Mouse (Mus musculus): Measurements from ENCODE around the gene Uncx. TPM values are rescaled to one million over a fixed set of nuclear protein-coding genes. Genes with fewer than 3 reads are reported as not detected.
A peak's percentile ranks its signal among the peaks of the same experiment; 100 is the strongest.

Gene Uncx
- polyA plus RNA-seq, 1 experiment from 2014 or later = 0.09 TPM

DNA sequence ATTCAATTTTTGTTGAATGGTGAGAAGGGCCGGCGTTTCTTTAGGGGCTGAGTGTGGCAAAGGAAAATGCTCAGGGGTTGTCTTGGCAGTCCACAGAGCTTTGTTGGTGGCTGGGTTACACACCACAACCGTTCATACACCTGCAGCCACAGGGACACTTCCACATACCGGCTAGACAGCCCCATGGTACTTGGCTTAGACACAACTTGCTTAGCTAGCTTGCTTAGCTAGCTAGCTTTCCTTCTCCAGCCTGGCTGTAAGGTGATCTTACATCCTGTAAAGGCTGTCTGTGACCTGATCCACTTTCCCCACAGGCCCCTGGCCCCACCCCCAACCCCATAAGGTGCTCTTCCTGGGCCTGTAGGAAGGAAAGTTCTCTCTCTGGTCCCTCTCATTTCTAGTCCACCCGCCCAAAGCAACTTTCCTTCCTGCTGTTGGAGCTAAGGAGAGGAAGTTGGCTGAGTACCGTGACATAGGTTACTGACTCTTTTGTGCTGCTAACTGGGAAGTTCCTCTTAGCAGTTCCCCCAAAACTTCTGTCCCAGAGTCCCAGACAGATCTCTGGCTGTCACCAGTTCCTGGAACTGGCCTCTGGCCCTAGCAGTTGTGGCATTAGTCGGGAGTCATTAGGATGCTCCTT, 12.3 kb downstream of the Uncx start:
- peaks cover 22% of the 10 kb centered on the region for H3K4me1 ChIP-seq
- H3K9me3 ChIP-seq = no peaks in the 10 kb centered on the region
- no peak overlapping the region for H3K4me3 ChIP-seq
- no peak for ATAC-seq (ENCODE audit: borderline replicate concordance, extremely low read depth, low FRiP score, low TSS enrichment)
- peaks cover 99% of the 10 kb centered on the region for H3K27me3 ChIP-seq
- no peak overlapping the region for H3K4me2 ChIP-seq
- WGBS = 6% methylated on average over 7 of the region's 7 CpGs
- no peaks in the 10 kb centered on the region for H3K36me3 ChIP-seq
- H3K9ac ChIP-seq = no peak overlapping the region
- H3K27ac ChIP-seq = no peak overlapping the region

DNA sequence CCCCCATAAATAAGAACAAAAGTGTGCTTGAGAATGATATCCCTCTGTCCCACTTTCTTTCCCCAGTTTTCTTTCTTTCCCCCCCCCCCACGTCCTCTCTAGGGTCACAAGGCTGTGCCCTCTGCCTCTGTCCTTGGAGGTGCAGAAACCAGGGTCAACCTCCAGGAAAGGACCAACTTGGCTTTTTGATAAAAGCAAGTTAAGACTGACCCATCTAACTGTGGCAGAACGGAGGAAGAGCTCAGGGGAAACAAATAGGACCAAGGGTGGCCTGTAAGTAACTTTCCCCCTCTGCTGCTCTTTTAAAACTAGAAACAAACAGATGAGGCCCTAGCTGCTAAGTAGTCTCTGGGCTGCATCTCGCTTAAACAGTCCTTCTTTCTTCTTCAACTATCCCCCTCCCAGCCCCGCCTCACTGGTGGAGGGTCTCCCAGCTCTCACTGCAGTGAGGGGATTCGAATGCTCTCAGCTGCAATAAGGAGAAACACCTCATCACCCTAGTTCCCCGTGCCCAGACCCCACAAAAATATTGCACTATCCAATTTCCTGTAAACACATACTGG, 12.9 kb downstream of the Uncx start:
- no peaks in the 10 kb centered on the region for H3K36me3 ChIP-seq

DNA sequence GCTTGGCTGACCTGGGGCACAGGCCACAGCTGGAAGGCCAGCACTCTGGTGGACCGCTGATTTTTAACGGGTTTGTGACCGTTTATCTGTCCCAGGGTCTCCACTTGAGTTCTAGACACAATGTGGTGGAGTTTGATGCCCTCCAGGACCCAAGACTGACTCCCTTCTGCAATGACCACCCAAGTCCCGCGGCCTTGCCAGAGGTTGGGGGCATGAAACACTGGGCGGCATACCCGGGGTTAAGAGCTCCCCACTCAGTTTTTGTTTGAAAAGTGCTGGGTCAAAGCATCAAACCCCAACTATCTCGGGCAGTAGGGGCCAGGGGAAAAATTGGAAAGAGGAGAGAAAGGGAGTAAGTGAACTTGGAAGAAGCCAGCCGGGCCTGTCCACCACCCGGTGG, 13.8 kb downstream of the Uncx start:
- Histone ChIP-seq H3K27me3 (peaks cover 99% of the 10 kb centered on the region), H3K4me3 (no peak overlapping the region), H3K27ac (no peak overlapping the region), H3K36me3 (no peaks in the 10 kb centered on the region), H3K9me3 (no peaks in the 10 kb centered on the region), H3K4me1 (peaks cover 22% of the 10 kb centered on the region), H3K9ac (no peak overlapping the region), H3K4me2 (no peak overlapping the region)
- WGBS = 10% methylated on average over 10 of the region's 10 CpGs
- ATAC-seq (ENCODE audit: borderline replicate concordance, extremely low read depth, low FRiP score, low TSS enrichment) = no peak

More for the DNA sequence above, 12.9 kb downstream of the Uncx start:
- WGBS = 8% methylated on average over 6 of the region's 6 CpGs
- Histone ChIP-seq H3K4me3 (no peak overlapping the region), H3K27me3 (peaks cover 99% of the 10 kb centered on the region), H3K27ac (no peak overlapping the region), H3K4me1 (peaks cover 22% of the 10 kb centered on the region), H3K4me2 (no peak overlapping the region), H3K9ac (no peak overlapping the region), H3K9me3 (no peaks in the 10 kb centered on the region)
- no peak for ATAC-seq (ENCODE audit: borderline replicate concordance, extremely low read depth, low FRiP score, low TSS enrichment)

DNA sequence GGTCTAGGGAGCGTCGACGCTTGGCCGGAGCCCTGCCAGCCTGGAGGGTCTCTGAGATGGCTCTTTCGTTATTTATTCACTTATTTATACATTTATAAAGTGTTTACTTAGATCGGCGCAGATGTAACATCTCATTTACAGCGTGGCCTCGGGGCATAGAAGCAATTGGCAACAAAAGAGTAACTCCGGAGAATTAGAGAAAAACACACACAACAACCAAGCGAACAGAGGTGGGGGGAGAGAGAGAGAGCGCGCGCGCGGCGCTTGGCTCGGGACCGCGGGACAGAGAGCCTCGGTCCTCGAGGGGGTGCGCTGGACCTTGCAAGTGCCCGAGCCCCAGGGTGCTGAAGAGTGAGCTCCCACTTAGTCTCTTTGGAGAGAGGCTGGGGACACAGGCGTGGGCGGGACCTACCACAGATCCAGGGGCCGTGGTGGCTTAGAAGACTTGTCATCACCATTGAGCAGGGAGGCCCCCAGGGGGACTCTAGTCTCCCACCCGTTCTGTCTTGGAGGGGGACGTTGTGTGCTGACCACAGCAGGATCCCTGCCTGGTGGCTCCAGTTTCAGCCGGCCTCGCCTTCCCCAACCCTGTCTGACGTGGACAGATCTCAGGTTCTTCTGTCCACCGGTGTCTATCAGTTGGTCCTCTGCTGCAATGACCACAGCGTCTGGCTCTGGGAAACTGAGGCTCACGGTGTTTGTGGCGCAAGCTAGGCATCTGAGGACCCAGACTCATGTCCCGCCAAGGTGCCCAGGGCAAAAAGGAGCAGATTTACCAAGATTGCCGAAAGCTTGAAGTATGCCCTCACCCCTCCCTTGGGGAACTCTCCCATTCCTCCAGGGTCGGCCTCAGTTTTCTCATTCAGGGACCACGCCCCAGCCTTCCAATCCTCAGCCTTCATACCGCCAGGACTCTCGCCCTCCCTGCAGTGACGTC, 14.5 kb downstream of the Uncx start:
- H3K4me3 ChIP-seq = peak overlapping the region; percentile 7; the same call in 1 of the 2 replicates

DNA sequence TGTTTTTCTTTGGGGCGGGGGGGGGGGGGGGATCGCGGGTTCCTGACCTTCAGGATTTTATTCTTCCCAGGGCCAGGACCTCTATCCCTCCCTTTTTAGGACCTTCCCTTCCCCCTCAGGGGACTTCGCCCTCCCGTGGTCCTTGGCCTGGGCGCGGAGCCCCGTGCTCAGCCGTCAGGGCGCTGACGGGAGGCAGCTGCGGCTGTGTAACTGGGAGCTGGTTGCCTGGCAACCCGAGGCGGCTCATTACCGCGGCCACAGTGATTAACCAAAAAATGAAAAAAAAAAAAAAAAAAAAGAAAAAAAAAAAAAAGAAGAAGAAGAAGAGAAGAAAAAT, 15.1 kb downstream of the Uncx start:
- peaks cover 98% of the 10 kb centered on the region for H3K27me3 ChIP-seq
- no peaks in the 10 kb centered on the region for H3K36me3 ChIP-seq
- H3K27ac ChIP-seq = no peak overlapping the region
- H3K4me3 ChIP-seq = peak overlapping the region; percentile 7; the same call in 1 of the 2 replicates
- H3K9me3 ChIP-seq = no peaks in the 10 kb centered on the region
- ATAC-seq (ENCODE audit: borderline replicate concordance, extremely low read depth, low FRiP score, low TSS enrichment) = peak; percentile 62; the same call in 1 of the 2 replicates
- WGBS = 0% methylated on average over 16 of the region's 16 CpGs
- H3K4me1 ChIP-seq = peaks cover 22% of the 10 kb centered on the region
- peak overlapping the region; percentile 40 for H3K4me2 ChIP-seq
- H3K9ac ChIP-seq = no peak overlapping the region

More for the DNA sequence above, 14.5 kb downstream of the Uncx start:
- Histone ChIP-seq H3K9ac (no peak overlapping the region), H3K4me1 (peaks cover 22% of the 10 kb centered on the region), H3K4me2 (peak overlapping the region; percentile 40), H3K27me3 (peaks cover 99% of the 10 kb centered on the region), H3K27ac (no peak overlapping the region), H3K36me3 (no peaks in the 10 kb centered on the region), H3K9me3 (no peaks in the 10 kb centered on the region)
- WGBS = 2% methylated on average over 42 of the region's 43 CpGs
- peak; percentile 44 for ATAC-seq (ENCODE audit: borderline replicate concordance, extremely low read depth, low FRiP score, low TSS enrichment)

DNA sequence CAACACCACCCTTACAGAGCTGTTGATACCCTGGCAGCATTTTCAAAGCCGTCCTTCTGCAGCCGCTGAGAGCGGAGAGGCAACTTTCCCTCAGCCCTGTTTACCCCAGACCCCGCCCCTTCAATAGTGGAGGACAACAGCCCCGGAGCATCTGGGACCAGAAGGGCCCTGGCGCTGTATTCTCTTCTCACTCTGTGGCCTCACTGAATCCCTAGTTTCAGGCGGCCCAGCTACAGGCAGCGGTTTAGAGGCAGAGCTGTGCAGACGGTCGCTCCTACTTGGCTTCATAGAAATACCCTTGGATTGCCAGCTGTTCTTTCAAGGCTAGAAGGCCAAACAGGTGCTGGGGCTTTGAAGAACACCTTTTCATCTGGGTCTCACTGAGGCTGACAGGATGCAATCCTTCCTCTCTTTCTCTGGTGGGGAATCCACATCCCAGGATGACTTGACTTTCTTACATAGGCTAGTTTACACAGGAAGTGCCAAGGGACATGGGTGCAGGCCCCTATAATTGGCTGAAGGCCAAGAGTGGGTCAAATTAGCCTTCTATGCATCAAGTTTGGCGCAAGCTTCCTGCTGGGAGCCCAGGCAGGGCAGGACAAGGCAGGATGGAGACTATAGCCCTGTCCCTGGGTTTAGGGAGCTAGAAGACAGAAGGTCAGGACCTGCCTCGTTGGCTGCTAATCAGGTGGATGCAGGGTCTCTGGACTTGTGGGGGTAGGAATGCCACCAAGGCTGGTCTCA, 15.8 kb downstream of the Uncx start:
- peak; percentile 33; the same call in 1 of the 2 replicates for ATAC-seq (ENCODE audit: borderline replicate concordance, extremely low read depth, low FRiP score, low TSS enrichment)
- no peak overlapping the region for H3K27ac ChIP-seq
- H3K4me3 ChIP-seq = no peak overlapping the region
- H3K9me3 ChIP-seq = no peaks in the 10 kb centered on the region
- peaks cover 97% of the 10 kb centered on the region for H3K27me3 ChIP-seq
- no peak overlapping the region for H3K4me2 ChIP-seq
- no peak overlapping the region for H3K9ac ChIP-seq
- 6% methylated on average over 12 of the region's 12 CpGs for WGBS
- H3K4me1 ChIP-seq = peaks cover 22% of the 10 kb centered on the region
- H3K36me3 ChIP-seq = no peaks in the 10 kb centered on the region

DNA sequence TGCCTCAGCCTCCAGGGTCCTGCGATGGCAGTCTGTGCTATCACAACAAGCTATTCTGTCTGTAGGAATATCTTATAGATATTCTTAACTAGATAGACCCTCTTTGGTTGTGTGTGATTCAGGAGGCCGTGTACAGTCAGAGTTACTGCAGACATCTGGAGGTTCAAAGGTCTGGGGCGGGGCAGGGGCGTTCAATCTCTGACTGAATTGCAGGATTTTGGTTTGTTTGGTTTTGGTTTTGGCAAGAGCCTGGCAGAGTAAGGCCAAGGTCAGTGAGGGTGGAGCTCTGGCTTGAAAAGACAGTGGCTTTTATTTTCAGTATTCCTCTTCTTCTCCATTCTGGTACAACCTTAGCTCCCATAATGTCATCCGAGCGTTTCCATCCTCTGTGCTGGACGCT, 16.5 kb downstream of the Uncx start:
- Histone ChIP-seq H3K27me3 (peaks cover 97% of the 10 kb centered on the region), H3K4me3 (no peak overlapping the region), H3K9ac (no peak overlapping the region), H3K4me1 (peaks cover 22% of the 10 kb centered on the region), H3K9me3 (no peaks in the 10 kb centered on the region), H3K4me2 (no peak overlapping the region), H3K36me3 (no peaks in the 10 kb centered on the region), H3K27ac (no peak overlapping the region)
- 27% methylated on average over 7 of the region's 7 CpGs for WGBS
- ATAC-seq (ENCODE audit: borderline replicate concordance, extremely low read depth, low FRiP score, low TSS enrichment) = no peak

DNA sequence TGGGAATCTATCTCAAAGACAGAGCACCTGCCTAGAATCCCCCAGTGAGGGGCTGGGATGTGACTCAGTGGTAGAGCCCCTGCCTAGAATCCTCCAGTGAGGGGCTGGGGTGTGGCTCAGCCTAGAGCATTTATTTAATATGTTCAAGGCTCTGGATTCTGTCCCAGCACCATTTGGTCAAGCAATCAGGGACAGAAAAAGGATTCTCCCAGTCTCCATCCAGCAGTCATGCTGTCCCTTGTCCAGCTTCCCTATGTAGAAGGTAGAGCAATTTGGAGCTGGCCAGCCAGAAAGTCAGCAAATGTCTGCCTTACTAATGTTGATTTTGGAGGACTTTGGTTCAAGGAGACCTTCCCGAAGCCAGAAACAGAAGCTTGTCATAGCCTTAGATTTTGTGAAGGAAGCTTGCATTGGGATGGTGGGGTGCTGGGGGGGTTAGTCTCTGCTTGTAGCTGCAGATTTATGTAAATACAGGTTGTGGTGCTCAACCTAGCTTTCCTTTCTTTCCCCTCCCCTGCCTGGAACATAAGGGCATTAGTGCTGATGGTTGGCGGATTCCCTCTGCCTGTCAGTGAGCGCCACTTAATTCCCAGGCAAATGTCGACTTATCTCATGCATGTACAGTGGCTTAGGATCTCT, 18.2 kb downstream of the Uncx start:
- no peak for ATAC-seq (ENCODE audit: borderline replicate concordance, extremely low read depth, low FRiP score, low TSS enrichment)
- Histone ChIP-seq H3K4me1 (peaks cover 22% of the 10 kb centered on the region), H3K27ac (no peak overlapping the region), H3K9me3 (no peaks in the 10 kb centered on the region), H3K27me3 (peaks cover 89% of the 10 kb centered on the region), H3K36me3 (no peaks in the 10 kb centered on the region), H3K9ac (no peak overlapping the region), H3K4me2 (no peak overlapping the region), H3K4me3 (no peak overlapping the region)
- WGBS = 59% methylated on average over 4 of the region's 4 CpGs

DNA sequence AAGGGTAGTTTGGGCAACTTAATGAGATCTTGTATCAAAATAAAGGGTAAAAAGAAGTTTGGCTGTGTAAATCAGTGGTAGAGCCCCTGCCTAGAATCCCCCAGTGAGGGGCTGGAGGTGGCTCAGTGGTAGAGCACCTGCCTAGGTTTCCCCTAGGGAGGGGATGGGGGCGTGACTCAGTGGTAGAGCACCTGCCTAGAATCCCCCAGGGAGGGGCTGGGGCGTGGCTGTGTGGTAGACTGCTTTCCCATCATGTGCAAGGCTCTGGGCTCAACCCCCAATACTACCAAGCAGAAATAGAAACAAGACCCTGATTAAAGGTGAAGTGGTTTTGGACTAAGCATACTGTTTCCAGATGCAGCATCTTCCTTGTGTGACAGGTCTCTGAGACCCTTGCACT, 21.4 kb downstream of the Uncx start:
- H3K4me3 ChIP-seq = no peak overlapping the region
- WGBS = 48% methylated on average over 2 of the region's 2 CpGs
- H3K4me1 ChIP-seq = no peaks in the 10 kb centered on the region
- peaks cover 68% of the 10 kb centered on the region for H3K27me3 ChIP-seq
- no peak overlapping the region for H3K4me2 ChIP-seq
- no peak overlapping the region for H3K27ac ChIP-seq
- H3K9ac ChIP-seq = no peak overlapping the region
- no peaks in the 10 kb centered on the region for H3K36me3 ChIP-seq
- no peak for ATAC-seq (ENCODE audit: borderline replicate concordance, extremely low read depth, low FRiP score, low TSS enrichment)
- H3K9me3 ChIP-seq = no peaks in the 10 kb centered on the region

DNA sequence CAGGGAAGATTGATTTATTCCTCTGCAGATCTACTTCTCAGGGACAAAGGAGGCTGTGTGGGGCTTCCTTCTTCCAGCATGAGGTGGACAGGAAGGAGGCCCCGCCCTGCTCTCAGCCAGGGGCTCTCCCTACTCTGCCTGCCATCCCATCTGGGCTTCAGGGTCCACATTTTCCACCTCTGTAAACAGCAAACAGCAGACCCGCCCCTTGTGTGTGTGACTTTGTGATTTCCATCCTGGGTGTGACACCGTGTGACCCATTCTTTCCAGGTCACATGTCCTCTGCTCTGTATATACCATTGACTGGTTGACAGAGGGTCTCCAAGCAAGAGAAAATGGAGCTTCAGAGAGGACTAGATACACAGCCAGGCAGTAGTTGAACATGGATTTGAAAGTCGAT, 22.2 kb downstream of the Uncx start:
- Histone ChIP-seq H3K9me3 (no peaks in the 10 kb centered on the region), H3K4me2 (no peak overlapping the region), H3K9ac (no peak overlapping the region), H3K4me3 (no peak overlapping the region), H3K36me3 (no peaks in the 10 kb centered on the region), H3K27ac (no peak overlapping the region), H3K27me3 (peaks cover 68% of the 10 kb centered on the region), H3K4me1 (no peaks in the 10 kb centered on the region)
- WGBS = 45% methylated on average over 4 of the region's 4 CpGs
- no peak for ATAC-seq (ENCODE audit: borderline replicate concordance, extremely low read depth, low FRiP score, low TSS enrichment)
